ENCODE assay signal across 15 mouse cellular contexts in the genomic region with DNA sequence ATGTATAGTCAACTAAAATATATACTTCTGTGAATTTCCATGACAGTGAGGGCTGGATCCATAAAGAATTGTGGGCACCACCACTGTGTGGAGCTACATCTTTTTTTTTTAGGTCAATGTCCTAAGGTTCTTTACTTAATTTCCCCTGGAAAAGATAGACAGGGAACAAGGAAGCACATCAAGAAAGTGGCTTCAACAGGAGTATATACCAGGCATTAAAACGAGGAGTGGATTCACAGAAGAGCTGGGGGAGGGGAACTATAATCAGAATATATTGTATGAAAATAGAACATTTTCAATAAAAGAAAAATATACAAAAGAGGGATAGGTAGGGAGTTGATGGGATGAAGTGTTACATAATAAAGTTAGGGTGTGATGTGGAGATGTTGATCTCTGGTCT.
"Had no signal": no experiment of that assay in that cellular context is flagged by ENCODE, and none has a peak within 500 bp of the region (broad histone marks: within the 10 kb centered on the region; RNA-seq: fewer than 3 reads in every experiment).

No protein-coding gene starts in this region.

- H3K4me3 ChIP-seq: neural tube, embryonic 15.5 days; stomach, embryonic 15.5 days had no signal

- H3K4me2 ChIP-seq: neural tube, embryonic 15.5 days; stomach, embryonic 15.5 days had no signal

- H3K36me3 ChIP-seq: neural tube, embryonic 15.5 days; stomach, embryonic 15.5 days had no signal

- H3K27me3 ChIP-seq: neural tube, embryonic 15.5 days; stomach, embryonic 15.5 days had no signal

- H3K27ac ChIP-seq: neural tube, embryonic 15.5 days; stomach, embryonic 15.5 days; stomach, postnatal 0 days had no signal

- DNase-seq: retina, postnatal 1 day; right cerebral cortex, adult 18-20 months; right cerebral cortex, postnatal 14 days; right cerebral cortex, postnatal 25 days; right cerebral cortex, postnatal 4 days; spleen, adult 18-20 months; thymus, adult 18-20 months; thymus, adult 2 months; thymus, postnatal 14 days; thymus, postnatal 25 days; thymus, postnatal 36 days; thymus, postnatal 4 days had no signal

- H3K9me3 ChIP-seq: neural tube, embryonic 15.5 days; stomach, embryonic 15.5 days had no signal

- H3K9ac ChIP-seq: neural tube, embryonic 15.5 days; stomach, embryonic 15.5 days had no signal

- H3K4me1 ChIP-seq: neural tube, embryonic 15.5 days; stomach, embryonic 15.5 days had no signal
